Mouse (Mus musculus) testis, postnatal 14 days (tissue): Measurements from ENCODE around the gene Caml.
"Not testable (repeated sequence)": the region's sequence is repeated elsewhere in the genome, so short reads cannot be mapped to it uniquely, and the experiment has no call there.

Source experiments
- DNase-seq: peaks from one replicate; pipeline ENCODE4 v3.0.0; 2021; ENCODE audit warnings: low spot score

Caml gene

DNA sequence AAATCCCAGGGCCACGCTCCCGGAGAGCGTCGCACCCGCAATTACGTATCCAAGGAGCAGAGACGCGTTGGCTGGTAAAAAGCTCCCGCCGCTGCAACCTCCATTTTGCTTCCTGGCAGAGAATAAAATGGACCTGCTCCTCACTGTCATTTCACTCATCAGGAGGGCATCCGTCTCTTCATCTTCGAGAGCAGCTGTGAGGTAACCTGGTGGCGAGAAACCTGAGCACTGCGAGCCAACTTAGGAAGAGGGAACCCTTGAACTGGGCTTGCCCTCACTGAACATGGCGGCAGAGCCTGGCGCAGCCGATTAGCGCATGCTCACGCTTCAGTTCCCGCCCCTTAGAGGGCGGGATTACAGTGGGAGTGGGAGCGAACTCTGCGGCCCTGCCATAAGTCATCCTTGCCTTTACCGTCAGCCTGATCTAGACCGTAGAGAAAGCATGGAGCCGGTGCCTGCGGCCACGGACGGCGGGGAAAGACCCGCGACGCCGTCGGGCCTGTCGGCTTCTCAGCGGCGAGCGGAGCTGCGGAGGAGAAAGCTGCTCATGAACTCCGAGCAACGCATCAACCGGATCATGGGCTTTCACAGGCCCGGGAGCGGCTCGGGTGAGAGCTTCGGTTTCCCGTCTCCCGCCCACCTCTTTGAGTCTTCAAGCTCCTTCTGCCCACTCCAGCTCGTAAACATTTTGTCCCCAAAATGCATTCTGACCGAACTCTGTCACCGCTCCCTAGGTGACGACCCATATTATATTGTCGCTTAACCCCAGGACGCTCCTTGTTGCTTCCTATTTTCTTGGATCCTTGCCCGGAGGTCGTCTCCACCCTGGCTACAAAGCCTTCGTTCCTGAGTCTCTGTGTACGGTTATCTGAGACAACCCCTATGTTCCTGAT lies at the start of gene Caml:
Gene Caml (plus strand): TSS at position 357 of the 893 bp plus-strand sequence.
- DNase-seq: peak; percentile 90

GRCm38 (mm10) chr13:55573432-55573831 lies 49.4 kb upstream of the Caml start, which contains the start of gene Tmed9:
Gene Tmed9, plus strand, starts transcription at chr13:55573732.
- no peak for DNase-seq

DNA sequence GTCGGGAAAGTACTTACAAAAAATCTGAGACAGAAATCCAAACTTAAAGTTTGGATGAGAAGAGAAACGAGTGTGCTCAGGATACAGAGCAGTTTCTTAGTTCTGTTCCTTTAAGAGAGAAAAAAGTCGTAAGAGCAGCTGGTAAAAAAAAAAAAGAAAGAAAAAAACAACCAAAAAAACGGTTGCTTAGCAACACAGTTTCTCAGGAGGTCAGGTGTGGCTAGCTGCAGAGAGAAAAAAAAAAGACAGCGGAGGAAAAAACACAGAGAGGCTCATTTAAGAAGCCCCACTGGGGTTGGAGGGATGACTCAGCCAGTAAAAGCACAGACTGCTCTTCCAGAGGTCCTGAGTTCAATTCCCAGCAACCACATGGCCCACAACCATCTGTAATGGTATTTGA lies 48.5 kb upstream of the Caml start:
- no peak for DNase-seq

DNA sequence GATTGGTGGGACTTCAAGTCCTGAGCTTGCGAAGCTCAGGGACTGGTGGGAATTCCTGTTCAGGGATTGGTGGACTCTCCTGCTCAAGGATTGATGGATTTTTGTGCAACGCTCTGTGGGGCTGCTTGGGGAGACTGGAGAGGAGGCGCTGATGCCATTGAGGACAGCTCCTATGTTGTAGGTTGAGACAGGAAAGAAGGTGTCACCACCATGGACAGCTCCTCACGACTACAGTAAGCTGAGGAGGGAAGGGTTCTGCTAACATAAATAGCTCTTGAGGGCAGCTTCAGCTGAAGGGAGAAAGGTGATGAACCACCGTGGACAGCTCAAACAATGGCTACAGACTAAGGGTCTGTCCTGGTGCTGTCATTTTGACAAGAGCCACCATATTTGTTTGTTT lies 46.9 kb upstream of the Caml start:
- no peak for DNase-seq

- not testable (repeated sequence) for DNase-seq
Observed at GRCm38 (mm10) chr13:55576872-55577271, 45.9 kb upstream of the Caml start.

- DNase-seq: no peak
Observed at GRCm38 (mm10) chr13:55578086-55578485, 44.7 kb upstream of the Caml start.

DNA sequence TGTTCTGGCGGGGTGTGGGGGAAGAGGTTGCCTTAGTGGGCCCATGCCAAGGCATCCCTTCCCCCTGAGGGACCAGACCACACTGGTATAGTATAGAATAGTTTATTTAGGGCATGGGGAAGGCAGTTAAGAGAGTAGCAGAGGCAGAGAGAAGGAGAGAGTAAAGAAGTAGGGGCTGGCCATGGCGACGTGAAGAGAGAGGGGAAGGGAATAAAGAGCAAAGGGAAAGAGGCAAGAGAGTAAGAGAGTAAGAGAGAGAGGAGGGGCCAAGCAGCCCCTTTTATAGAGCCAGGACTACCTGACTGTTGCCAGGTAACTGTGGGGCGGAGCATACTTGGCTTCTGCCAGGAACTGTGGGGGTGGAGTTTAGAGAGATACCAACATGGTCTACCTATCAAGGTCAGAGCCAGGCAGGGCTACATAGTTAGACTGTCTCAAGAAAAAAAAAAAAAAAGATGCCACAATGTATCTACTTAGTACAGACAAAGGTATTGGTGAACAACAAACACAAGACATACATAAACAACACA lies 30.8 kb upstream of the Caml start:
- DNase-seq: peak; percentile 64

- DNase-seq: peak; percentile 97
Observed at GRCm38 (mm10) chr13:55592512-55593253, 30.1 kb upstream of the Caml start.

- DNase-seq: no peak
Observed at GRCm38 (mm10) chr13:55593254-55593747, 29.5 kb upstream of the Caml start.

DNA sequence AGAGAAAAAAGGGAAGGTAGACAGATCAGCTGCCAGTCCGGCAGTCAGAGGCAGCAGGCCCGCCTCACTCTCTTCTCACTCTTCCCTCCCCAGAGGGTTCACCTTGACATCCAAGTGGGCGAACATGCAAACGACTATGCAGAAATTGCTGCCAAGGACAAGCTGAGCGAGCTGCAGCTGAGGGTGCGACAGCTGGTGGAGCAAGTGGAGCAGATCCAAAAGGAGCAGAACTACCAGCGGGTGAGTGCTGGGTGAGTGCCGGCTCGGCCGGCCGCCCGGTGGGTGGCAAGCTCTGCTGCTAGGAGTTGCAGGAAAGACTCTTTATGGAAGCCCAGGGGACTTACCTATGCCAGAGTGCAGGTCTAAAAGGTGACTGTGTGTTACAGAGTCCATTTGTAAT lies 27.4 kb upstream of the Caml start:
- DNase-seq: no peak

DNA sequence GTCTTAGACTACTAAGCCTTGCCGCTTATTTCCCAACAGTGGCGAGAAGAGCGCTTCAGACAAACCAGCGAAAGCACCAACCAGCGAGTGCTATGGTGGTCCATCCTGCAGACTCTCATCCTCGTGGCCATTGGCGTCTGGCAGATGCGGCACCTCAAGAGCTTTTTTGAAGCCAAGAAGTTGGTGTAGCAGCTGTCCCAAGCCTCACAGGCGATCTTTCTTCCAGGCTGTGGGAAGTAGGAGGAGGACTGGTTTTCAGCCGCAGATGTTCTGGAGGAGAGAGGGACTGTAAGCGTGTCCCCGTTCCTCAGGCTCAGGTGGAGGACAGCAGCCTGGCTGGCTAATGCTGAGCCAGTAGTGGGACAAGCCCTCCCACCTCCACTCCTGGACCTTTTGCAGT lies 26.0 kb upstream of the Caml start:
- DNase-seq: no peak

- DNase-seq: peak; percentile 84
Observed at GRCm38 (mm10) chr13:55599566-55600540, 23.0 kb upstream of the Caml start, which contains the start of gene B4galt7. Gene B4galt7, plus strand, starts transcription at chr13:55599896.

DNA sequence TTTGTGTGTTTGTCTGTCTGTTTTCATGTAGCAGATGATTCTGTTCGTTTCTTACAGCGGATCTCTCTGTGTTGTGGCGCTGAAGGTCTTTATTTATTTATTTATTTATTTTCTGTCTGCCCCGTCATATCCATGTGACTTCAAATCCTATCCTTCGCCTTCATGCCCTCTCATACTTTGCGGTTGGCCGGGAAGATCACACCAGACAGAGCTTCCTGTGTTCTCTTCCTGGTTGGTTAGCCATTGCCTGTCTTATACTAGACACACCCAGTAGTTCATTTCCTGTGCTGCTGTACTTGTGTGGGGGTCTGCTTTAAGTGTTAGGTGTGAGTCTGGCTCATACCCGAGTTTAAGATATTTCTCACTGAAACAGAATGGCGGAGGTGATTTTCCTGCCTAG lies 22.1 kb upstream of the Caml start:
- no peak for DNase-seq

- peak; percentile 73 for DNase-seq
Observed at GRCm38 (mm10) chr13:55601611-55602010, 21.2 kb upstream of the Caml start.

DNA sequence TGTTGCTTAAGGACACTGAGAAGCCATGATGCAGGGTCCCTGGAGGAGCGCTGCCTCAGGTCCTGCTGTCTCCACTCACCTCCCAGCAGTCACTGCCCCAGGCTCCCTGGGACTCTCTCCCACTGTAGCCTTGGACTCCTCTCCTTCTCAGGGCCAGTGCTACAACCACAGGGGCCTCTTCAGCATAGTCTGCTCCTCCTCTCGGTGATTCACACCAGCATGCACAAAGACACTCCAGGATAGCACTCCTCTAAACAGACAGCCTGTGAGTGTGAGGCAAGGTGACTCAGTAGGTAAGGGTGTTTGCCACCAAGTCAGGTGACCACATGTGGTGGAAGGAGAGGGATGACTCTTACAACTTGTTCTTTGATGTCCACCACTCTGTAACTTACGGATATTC lies 18.2 kb upstream of the Caml start:
- DNase-seq: no peak

DNA sequence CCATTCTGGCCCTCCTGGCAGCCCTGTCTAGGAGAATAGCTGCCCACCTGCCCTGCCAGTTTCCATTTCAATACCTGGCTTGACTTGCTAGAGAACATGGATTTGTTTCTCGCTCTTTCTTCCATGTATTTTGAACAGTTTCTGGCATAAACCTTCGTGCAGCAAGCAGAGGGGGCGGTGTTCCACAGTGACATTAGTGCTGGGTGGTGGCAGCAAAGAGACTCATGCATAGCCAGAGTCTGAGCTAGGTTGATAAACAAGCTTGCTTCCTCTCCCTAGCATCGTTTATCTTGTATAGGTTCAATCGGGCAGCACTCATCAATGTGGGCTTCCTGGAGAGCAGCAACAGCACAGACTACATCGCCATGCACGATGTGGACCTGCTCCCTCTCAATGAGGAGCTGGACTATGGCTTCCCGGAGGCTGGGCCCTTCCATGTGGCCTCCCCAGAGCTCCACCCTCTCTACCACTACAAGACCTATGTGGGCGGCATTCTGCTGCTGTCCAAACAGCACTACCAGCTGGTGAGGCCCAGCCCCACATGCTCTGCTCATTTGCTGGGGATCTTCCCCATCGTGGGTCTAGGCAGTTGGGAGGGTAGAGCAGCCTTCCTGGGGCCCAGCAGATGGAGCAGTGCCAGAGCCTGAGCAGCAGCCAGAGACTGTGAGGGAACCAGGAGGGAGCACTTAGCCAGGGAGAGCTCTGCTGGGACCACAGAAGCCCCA lies 15.7 kb upstream of the Caml start:
- no peak for DNase-seq

- DNase-seq: no peak
Observed at GRCm38 (mm10) chr13:55607624-55608006, 15.2 kb upstream of the Caml start.

- no peak for DNase-seq
Observed at GRCm38 (mm10) chr13:55611996-55612395, 10.8 kb upstream of the Caml start.

DNA sequence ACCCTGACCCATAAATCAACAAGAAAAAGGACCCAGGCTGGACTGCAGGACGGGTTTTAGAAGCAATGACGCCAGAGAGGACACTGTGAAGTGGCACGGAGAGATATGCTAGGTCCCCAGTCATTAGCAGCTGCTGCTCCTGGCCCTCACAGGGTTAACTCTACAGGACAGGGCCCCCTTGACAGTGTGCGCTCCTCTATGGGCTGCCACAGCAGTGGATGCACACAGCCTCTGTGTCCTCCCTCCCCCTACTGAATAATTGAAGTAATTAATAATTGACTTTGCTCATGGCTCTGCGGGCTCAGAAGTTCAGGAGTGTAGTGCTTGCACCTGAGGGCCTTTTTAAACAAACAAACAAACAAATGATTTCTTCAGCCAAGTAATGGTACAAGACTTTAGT lies 9.3 kb upstream of the Caml start:
- no peak for DNase-seq

- no peak for DNase-seq
Observed at GRCm38 (mm10) chr13:55619328-55619727, 3.5 kb upstream of the Caml start.

DNA sequence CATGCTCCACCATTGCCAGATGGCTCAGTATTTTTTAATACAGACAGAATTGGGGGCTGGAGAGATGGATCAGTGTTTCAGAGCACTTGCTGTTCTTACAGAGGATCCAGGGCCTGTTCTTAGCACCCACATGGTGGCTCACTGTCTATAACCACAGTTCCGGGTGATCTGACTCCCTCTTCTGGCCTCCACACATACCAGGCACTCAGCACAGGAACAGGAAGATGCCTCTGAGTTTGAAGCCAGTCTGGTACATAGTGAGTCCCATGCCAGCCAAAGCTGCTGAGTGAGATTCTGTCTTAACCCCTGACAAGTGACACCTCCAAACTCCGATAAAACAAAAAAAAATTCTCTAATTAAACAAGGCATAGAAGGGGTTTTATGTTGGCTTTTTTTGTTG lies 2.5 kb upstream of the Caml start:
- DNase-seq: no peak
